Mouse (Mus musculus) limb, embryonic 13.5 days (tissue): Measurements from ENCODE around the gene Fam161b. TPM values are rescaled to one million over a fixed set of nuclear protein-coding genes. Genes with fewer than 3 reads are reported as not detected.

Source experiments
- ATAC-seq: fragments of 200-750 bp; cut with Nextera tagmentation; 2 replicates; pipeline ENCODE4 v1.8.0; 2017; ENCODE audit warnings: low read depth, moderate number of reproducible peaks, moderate TSS enrichment; ENCODE audit not compliant: low FRiP score
- H3K27ac ChIP-seq: fragments of 300-500 bp; sonication (generic); 2 replicates; pipeline ENCODE4 v1.5.1; 2015; ENCODE audit warnings: inconsistent platforms, mild to moderate bottlenecking, moderate library complexity
- H3K27me3 ChIP-seq: fragments of 300-500 bp; sonication (generic); 2 replicates; pipeline ENCODE4 v1.6.1; 2015; ENCODE audit warnings: mild to moderate bottlenecking, inconsistent platforms
- H3K36me3 ChIP-seq: fragments of 300-500 bp; sonication (generic); 2 replicates; pipeline ENCODE4 v1.6.1; 2015; ENCODE audit warnings: inconsistent platforms, mild to moderate bottlenecking, moderate library complexity
- H3K4me1 ChIP-seq: fragments of 300-500 bp; sonication (generic); 2 replicates; pipeline ENCODE4 v1.6.1; 2015; ENCODE audit warnings: inconsistent platforms
- H3K4me2 ChIP-seq: fragments of 300-500 bp; sonication (generic); replicated peaks from 2 replicates; pipeline ENCODE4 v1.6.1; 2015; ENCODE audit warnings: inconsistent platforms, mild to moderate bottlenecking, moderate library complexity
- H3K4me3 ChIP-seq: fragments of 300-500 bp; sonication (generic); 2 replicates; pipeline ENCODE4 v1.5.1; 2015; ENCODE audit warnings: moderate library complexity, mild to moderate bottlenecking, inconsistent platforms
- H3K9ac ChIP-seq: fragments of 300-500 bp; sonication (generic); 2 replicates; pipeline ENCODE4 v1.6.1; 2015; ENCODE audit warnings: mild to moderate bottlenecking, inconsistent platforms
- H3K9me3 ChIP-seq: fragments of 300-500 bp; sonication (generic); 2 replicates; pipeline ENCODE4 v1.6.1; 2016; ENCODE audit warnings: inconsistent platforms
- WGBS: fragments of 180-500 bp; shearing (Covaris S2); methylation state at CpG from one replicate; pipeline ENCODE4 v1.1.7; 2015; 5-methylcytosine and 5-hydroxymethylcytosine counted together
- polyA plus RNA-seq: library from polyadenylated mRNA; unstranded; fragments of >200 nt; fragmentation: Nextera tagmentation; extraction: Ambion mirVana; gene quantifications from 2 replicates; pipeline ENCODE4 v1.2.1, GENCODE M21; 2015

Fam161b gene
- polyA plus RNA-seq, 1 experiment from 2014 or later, result 3.8 TPM

DNA sequence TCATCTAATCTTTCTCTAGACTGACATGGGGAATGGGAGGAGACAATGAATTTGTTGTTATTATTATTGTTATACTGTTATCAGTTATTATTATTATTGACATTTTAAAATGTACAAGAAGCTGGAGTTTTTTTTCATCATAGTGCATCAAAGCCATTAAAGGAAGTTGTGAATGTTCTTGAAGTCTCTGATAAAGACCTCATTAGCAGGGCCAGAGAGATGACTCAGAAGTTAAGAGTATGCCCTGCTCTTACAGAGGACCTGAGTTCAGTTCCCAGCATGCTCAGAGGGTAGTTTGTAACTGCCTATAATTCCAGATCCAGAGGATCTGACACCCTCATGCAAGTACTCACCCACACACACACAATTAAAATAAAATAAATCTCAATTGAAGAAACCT lies 36.1 kb upstream of the Fam161b start:
- Histone ChIP-seq H3K9me3 (no peaks in the 10 kb centered on the region), H3K4me2 (no peak overlapping the region), H3K4me1 (no peaks in the 10 kb centered on the region), H3K36me3 (no peaks in the 10 kb centered on the region), H3K9ac (no peak overlapping the region), H3K27ac (no peak overlapping the region), H3K27me3 (no peaks in the 10 kb centered on the region), H3K4me3 (no peak overlapping the region)
- no peak for ATAC-seq

DNA sequence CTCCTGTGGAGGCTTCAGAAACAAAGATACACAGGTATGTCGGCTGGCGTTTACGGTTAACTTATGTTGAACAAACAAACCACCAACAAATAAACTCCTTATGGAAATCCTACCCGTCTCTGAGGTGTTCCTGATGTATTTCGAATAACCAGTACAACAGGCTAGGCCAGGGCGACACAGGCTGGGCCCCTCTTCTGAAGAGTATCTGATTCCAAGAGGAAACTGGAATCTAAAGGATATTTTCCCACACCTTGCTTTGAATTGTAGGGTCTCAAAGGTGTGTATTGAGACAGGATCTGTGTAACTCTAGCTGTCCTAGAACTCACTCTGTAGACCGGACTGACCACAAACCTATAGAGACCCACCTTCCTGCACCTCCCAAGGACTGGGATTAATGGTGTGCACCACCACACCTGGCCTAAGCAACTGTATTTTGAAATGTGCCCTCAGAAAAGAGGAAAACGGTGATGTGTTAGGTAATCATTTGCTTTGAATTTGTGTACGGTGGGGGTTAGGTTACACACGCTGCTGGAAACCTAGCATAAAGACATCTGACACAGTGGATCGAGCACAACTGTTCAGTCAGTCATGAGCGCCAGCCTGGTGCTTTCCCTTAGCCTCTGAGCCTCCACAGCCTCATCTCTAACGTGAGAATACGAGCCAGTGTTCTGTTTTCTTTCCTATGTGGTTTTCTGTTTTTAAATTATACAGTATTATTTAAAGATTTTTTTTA lies 35.5 kb upstream of the Fam161b start:
- Histone ChIP-seq H3K36me3 (no peaks in the 10 kb centered on the region), H3K4me3 (no peak overlapping the region), H3K27me3 (no peaks in the 10 kb centered on the region), H3K27ac (no peak overlapping the region), H3K4me1 (no peaks in the 10 kb centered on the region), H3K4me2 (no peak overlapping the region), H3K9ac (no peak overlapping the region), H3K9me3 (no peaks in the 10 kb centered on the region)
- 86% methylated on average over 14 of the region's 14 CpGs for WGBS
- ATAC-seq, result no peak

DNA sequence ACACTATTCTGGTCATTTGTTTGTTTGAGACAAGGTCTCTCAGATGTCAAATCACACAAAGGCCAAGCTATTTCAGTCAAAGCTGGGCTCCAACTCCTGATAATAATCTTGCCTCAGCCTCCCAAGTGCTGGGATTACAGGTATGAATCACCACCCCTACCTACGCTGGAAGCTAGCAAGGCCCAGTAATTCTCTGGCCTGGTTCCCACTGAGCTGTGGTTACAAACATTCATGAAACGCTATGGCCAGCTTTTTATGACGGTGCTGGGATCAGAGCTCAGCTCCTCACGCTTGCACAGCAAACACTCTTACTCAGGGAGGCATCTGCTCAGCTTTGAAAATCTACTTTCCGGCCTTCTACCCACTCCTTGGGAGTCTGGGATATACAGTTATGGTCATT lies 32.2 kb upstream of the Fam161b start:
- H3K9me3 ChIP-seq, result no peaks in the 10 kb centered on the region
- no peak overlapping the region for H3K4me3 ChIP-seq
- no peak overlapping the region for H3K9ac ChIP-seq
- H3K27ac ChIP-seq, result no peak overlapping the region
- 79% methylated on average over 5 of the region's 5 CpGs for WGBS
- ATAC-seq, result no peak
- no peaks in the 10 kb centered on the region for H3K4me1 ChIP-seq
- no peaks in the 10 kb centered on the region for H3K36me3 ChIP-seq
- H3K4me2 ChIP-seq, result no peak overlapping the region
- H3K27me3 ChIP-seq, result no peaks in the 10 kb centered on the region

DNA sequence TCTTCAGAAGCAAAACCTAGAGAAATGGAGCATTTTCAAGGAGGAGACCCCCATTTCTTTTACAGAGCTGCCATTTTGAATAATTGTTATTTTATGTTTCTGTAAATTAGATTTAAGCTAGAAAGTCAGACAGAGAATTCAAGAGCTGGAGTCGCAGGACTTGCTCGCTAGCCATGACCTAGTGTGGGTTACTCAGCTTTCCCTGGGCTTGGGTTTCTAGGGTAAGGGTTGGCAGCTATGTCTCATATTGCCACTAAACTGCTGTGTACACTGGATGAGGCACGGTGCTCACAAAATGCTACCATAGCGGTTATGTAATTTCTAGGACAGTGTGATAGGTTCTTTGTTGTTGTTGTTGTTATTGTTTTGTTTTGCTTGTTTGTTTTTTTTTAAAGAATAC lies 31.0 kb upstream of the Fam161b start:
- no peaks in the 10 kb centered on the region for H3K36me3 ChIP-seq
- no peaks in the 10 kb centered on the region for H3K4me1 ChIP-seq
- no peak overlapping the region for H3K9ac ChIP-seq
- H3K4me3 ChIP-seq, result no peak overlapping the region
- WGBS, result 95% methylated on average over 4 of the region's 4 CpGs
- H3K4me2 ChIP-seq, result no peak overlapping the region
- no peak for ATAC-seq
- no peak overlapping the region for H3K27ac ChIP-seq
- no peaks in the 10 kb centered on the region for H3K27me3 ChIP-seq
- no peaks in the 10 kb centered on the region for H3K9me3 ChIP-seq

DNA sequence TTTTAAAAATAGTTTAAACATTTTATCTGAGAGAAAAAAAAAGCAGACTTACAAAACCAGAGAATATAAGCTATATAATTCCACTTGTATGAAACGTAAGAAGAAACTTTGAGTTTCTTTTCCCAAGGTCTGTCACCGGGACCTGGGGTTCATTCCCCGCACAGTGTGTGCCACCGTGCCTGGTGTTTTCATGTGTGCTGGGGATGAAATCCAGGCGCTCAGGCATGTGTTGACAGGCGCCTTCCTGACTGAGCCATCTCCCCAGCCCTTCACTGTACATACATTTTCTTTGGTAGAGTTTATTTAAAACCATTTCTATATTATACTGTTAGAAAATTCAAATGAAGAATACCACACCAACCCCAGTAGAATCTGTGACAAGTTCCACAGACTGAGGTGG lies 28.7 kb upstream of the Fam161b start:
- Histone ChIP-seq H3K4me1 (no peaks in the 10 kb centered on the region), H3K9ac (no peak overlapping the region), H3K4me3 (no peak overlapping the region), H3K4me2 (no peak overlapping the region), H3K9me3 (no peaks in the 10 kb centered on the region), H3K27me3 (no peaks in the 10 kb centered on the region), H3K27ac (no peak overlapping the region), H3K36me3 (no peaks in the 10 kb centered on the region)
- no peak for ATAC-seq
- WGBS, result 70% methylated on average over 6 of the region's 6 CpGs

DNA sequence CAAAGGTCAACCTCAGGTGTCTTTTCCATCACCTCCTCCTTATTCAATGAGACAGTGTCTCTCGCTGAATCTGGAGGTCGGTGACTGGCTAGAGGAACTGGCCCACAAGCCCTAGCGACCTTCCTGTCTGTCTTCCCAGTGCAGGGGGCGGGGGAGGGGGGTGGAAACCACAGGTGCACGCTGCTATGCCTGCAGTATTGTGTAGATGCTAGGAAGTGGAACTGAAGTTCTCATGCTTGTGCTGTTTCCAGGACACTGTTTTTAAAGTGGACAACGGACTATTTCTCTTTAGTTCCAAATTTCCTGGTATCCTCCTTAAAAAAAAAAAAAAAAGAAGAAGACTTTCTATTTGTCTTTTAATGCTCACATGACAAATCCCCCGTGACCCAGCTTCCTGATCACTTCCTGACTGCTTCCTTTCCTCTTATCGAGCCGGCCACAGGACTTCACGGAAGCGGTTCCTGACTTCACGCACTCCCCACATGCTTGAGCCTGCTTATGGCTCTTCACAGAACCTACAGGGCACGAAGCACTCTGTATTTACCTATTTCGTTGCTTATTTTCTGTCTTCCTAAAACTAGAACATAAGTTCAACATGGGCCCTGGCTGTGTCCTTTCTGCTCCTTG lies 27.3 kb upstream of the Fam161b start:
- H3K36me3 ChIP-seq, result peaks cover 6% of the 10 kb centered on the region; the same call in 1 of the 2 replicates
- H3K9ac ChIP-seq, result no peak overlapping the region
- no peak overlapping the region for H3K4me2 ChIP-seq
- no peaks in the 10 kb centered on the region for H3K9me3 ChIP-seq
- 77% methylated on average over 14 of the region's 14 CpGs for WGBS
- H3K27me3 ChIP-seq, result no peaks in the 10 kb centered on the region
- ATAC-seq, result no peak
- H3K4me1 ChIP-seq, result no peaks in the 10 kb centered on the region
- H3K4me3 ChIP-seq, result no peak overlapping the region
- H3K27ac ChIP-seq, result no peak overlapping the region

DNA sequence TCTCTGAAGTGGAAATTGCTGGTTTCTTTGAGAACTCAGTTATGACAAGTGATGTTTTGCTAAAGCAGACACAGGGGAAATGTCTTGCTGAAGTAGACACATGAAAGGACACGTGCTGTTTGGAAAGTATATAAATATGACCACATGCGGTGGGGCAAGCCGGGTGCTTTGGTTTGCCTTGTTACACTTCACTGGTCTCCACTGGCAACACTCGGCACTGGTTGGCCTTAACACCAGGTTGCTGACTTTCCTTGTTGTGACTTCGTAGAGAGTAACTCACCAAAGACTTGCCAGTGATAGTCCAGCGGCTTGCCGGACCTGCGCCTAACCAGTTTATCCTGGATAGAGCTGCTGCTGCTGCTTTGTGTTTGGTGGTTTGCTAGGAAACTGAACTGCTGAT lies 26.5 kb upstream of the Fam161b start:
- no peak for ATAC-seq
- no peaks in the 10 kb centered on the region for H3K9me3 ChIP-seq
- no peak overlapping the region for H3K4me3 ChIP-seq
- H3K27ac ChIP-seq, result no peak overlapping the region
- 90% methylated on average over 8 of the region's 8 CpGs for WGBS
- H3K9ac ChIP-seq, result no peak overlapping the region
- H3K27me3 ChIP-seq, result no peaks in the 10 kb centered on the region
- no peak overlapping the region for H3K4me2 ChIP-seq
- H3K36me3 ChIP-seq, result peaks cover 6% of the 10 kb centered on the region; the same call in 1 of the 2 replicates
- H3K4me1 ChIP-seq, result no peaks in the 10 kb centered on the region

DNA sequence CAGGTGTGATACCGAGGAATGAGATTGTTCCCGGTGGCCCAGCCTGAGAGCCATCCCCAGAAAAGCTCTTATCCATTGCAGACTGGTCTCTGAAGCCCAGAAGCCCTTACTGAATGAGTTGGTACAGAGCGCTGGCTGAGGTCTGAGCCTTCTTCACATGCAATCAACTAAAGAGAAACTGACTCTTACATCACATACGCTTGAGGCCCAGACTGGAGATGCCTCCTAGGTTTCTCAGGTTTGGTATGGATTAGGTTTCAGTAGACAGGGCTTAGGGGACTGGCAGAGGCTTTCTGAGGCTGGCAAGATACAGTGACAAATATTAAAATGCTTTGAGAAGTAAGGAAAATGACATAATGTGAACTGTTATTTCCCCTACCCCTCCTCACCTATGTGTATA lies 23.8 kb upstream of the Fam161b start:
- no peak overlapping the region for H3K4me3 ChIP-seq
- H3K4me2 ChIP-seq, result no peak overlapping the region
- no peaks in the 10 kb centered on the region for H3K9me3 ChIP-seq
- no peak overlapping the region for H3K9ac ChIP-seq
- no peaks in the 10 kb centered on the region for H3K4me1 ChIP-seq
- ATAC-seq, result no peak
- WGBS, result 88% methylated on average over 4 of the region's 4 CpGs
- no peak overlapping the region for H3K27ac ChIP-seq
- H3K27me3 ChIP-seq, result no peaks in the 10 kb centered on the region
- peaks cover 6% of the 10 kb centered on the region; the same call in 1 of the 2 replicates for H3K36me3 ChIP-seq

DNA sequence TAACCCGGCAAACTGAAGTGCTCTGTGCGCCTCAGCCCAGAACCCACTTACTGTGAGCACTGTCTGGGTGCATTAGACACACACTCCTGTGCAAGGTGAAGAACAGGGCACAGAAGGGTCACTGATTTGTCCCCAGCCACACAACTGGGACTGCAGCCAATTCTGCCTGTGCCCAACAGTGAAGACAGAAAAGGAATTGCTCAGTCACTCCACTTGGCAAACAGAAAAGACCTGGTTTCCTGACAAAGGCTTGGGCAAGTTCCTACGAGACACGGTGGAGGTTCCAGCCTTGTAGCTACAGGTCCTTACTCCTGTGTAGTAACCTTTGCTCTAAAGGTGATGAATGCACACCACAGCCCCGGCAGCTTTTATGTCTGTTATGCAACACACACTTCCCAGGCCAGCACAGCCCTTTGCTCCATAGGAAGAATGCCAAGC lies 23.0 kb upstream of the Fam161b start:
- H3K36me3 ChIP-seq, result peaks cover 6% of the 10 kb centered on the region; the same call in 1 of the 2 replicates
- no peak overlapping the region for H3K4me3 ChIP-seq
- no peak overlapping the region for H3K4me2 ChIP-seq
- 75% methylated on average over 5 of the region's 5 CpGs for WGBS
- no peak overlapping the region for H3K27ac ChIP-seq
- no peak overlapping the region for H3K9ac ChIP-seq
- H3K27me3 ChIP-seq, result no peaks in the 10 kb centered on the region
- H3K4me1 ChIP-seq, result no peaks in the 10 kb centered on the region
- no peak for ATAC-seq
- no peaks in the 10 kb centered on the region for H3K9me3 ChIP-seq

DNA sequence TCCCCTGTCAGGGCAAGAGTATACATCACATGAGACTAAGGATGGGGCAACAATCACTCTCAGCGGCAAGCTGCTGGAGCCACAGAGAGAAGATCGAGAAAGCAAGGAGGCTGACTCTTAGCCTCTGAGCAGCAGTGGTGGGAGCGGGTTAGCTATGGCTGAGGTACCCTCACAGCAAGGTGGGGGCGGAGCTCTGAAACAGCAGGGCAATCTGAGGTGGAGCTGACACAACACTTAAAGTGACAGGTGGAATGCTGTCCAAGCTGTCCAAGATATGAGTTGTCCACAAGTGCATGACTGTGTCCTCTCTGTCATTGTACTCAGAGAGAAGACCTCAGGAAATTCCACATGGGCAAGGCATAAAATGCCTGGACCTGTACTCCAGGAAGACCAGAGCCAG lies 20.7 kb upstream of the Fam161b start:
- Histone ChIP-seq H3K4me3 (no peak overlapping the region), H3K36me3 (peaks cover 7% of the 10 kb centered on the region; the same call in 1 of the 2 replicates), H3K9ac (no peak overlapping the region), H3K9me3 (no peaks in the 10 kb centered on the region), H3K27me3 (no peaks in the 10 kb centered on the region), H3K4me2 (no peak overlapping the region), H3K4me1 (no peaks in the 10 kb centered on the region), H3K27ac (no peak overlapping the region)
- no peak for ATAC-seq
- 75% methylated on average over 4 of the region's 4 CpGs for WGBS

DNA sequence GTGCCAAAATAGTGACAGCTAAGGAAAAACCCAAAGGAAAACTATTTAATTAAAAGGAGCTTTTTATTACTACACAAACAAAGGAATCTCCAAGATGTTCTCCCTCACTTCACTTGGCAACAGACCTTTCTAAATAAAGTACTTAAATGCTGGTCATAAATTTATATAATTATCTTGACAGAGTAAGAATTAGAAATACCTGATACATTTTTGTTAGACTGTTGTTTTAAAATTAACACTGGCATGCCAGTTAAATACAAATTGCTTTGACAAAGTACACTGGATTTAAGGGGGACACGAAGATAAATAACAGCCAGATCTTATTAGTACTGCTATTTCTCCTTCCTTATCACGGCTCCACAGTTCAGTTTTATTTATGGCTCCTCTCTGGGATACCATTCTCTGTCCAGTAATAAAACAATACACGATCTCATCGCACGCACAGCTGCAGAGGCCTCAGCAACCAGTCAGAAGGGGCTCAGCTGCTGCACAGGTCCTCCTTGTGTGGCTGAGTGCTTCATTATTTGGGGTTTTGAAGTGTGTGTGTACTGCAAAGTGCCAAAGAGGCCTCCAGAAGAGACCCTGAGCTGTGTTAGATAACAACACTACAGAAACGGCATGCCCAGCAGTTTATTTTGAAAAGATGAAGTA lies 12.3 kb upstream of the Fam161b start:
- 80% methylated on average over 6 of the region's 6 CpGs for WGBS
- H3K27me3 ChIP-seq, result no peaks in the 10 kb centered on the region
- no peak overlapping the region for H3K4me2 ChIP-seq
- H3K4me3 ChIP-seq, result no peak overlapping the region
- no peak overlapping the region for H3K9ac ChIP-seq
- H3K36me3 ChIP-seq, result peaks cover 74% of the 10 kb centered on the region
- H3K9me3 ChIP-seq, result no peaks in the 10 kb centered on the region
- H3K27ac ChIP-seq, result peak overlapping the region; percentile 10; the same call in 1 of the 2 replicates
- no peaks in the 10 kb centered on the region for H3K4me1 ChIP-seq
- no peak for ATAC-seq

DNA sequence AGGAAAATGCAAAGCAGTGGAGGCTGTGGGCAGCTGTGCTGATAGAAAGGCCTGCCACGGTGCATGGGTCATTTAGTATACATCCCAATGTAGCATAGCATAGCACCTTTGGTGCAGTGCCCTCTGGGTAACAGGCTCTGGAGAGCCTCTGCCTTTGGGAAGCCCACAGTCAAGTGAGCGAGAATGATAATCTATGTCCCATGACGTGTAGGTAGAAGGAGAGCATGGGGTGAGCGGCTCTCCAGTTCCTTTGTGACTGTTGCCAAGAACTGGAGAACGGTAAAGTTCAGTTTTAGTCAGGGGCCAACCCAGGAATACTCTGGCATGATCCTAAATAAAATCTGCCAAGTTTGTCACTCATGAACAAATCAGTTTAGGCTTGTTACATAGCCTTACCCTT lies 10.0 kb upstream of the Fam161b start:
- no peaks in the 10 kb centered on the region for H3K9me3 ChIP-seq
- peaks cover 89% of the 10 kb centered on the region for H3K36me3 ChIP-seq
- no peak overlapping the region for H3K4me2 ChIP-seq
- no peak overlapping the region for H3K9ac ChIP-seq
- no peaks in the 10 kb centered on the region for H3K4me1 ChIP-seq
- no peak overlapping the region for H3K27ac ChIP-seq
- 96% methylated on average over 5 of the region's 5 CpGs for WGBS
- H3K4me3 ChIP-seq, result no peak overlapping the region
- no peaks in the 10 kb centered on the region for H3K27me3 ChIP-seq
- no peak for ATAC-seq
